Mouse (Mus musculus) fibroblast of lung, adult 2 months (primary cell): Measurements from ENCODE around the gene Sppl2a.
"Not testable (repeated sequence)": the region's sequence is repeated elsewhere in the genome, so short reads cannot be mapped to it uniquely, and the experiment has no call there.

Source experiments
- DNase-seq: peaks from one replicate; pipeline ENCODE4 v3.0.0-alpha.2; 2011; ENCODE audit warnings: low read depth

The Sppl2a gene

DNA sequence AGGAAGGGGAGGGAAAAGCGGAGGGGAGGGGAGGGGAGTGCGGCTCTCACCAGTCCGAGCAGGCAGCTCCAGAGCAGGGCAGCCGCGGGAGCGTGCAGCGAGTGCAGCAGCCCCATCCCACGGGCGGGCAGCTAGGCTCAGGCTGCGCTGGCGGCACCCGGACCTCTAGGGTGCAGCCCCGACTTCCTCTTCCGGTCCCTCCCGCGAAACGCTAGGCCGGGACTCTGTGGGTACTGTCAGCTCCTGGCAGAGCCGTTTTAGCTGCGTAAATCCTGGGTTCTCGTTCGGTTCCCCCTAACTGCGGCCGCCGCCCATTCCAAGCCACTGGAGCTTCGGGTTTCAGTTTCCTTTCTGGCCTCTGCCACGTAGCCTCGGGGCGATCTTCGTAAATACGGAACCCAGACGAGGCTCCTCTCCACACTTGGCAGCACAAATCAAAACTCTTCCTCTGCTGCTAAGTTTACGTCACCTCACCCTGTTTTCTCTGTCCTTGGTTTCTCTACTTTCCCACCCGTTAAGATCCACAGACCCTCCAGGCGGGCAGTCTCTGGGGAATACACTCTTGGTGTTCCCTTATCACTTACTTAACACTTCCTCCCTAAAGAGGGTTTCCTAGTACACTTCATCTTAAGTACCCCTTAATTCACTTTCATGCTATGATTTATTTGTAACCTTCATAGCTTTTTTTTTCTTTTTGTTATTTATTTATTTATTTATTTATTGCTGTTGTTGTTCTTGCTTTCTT lies at the start of gene Sppl2a:
Sppl2a (minus strand) TSS at position 339 of the 745 bp plus-strand sequence.
- peak; percentile 80 for DNase-seq

DNA sequence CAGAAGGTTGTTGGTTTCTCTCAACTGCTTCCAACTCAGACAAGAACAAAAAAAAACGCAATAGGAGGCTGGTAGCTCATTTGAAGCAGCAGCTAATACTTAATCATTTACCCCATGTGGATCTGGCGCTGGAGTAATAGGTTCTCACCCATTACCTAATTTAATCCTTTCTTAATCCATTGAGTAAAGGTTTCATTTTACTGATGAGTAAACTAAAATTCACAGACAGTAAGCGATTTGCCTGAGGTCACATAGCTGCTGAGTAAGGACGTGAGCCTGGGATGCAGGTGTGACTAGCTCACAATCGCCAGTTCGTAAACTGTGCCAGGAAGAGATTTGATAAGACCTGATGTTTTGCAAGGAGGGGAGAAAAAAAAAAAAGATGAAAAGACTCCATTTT lies 44.4 kb upstream of the Sppl2a start:
- no peak for DNase-seq

DNA sequence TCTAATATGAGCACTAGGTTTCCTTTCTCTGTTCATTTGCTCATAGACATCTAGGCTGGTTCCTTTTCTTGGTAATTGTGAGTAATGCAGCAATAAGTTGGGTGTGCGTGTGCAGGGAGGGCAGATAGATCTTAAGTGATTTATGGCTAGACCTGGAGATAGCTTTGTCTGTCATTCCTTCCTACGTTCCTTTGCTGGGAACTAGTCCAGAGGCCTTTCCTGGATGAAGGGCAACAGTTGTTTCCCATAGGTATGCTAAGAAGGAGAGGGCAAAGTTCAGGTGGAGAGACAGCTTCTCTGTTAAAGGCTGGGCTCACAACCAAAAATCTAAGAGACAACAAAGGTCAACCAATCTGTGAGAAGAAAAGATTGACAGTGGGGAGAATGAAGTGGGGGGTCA lies 28.7 kb upstream of the Sppl2a start:
- DNase-seq, result no peak

DNA sequence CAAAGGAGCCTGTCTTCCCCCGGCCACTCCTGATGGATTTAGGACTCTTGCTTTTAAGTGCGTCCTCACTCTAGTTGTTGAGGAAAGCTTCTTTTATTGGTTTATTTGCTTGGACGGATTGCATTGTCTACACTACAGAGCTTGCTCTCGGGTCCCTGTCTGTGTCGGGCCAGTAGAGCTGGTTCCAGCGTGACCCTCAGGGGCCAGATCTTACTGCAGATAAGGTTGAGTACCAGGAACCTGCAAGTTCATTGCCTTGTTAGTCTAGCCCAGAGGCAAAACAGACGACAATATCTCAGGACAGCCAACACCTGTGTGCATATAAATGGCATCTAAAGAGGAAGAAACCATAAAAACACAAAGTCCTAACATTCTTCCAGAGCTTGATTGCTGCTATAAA lies 22.6 kb upstream of the Sppl2a start:
- DNase-seq, result no peak

DNA sequence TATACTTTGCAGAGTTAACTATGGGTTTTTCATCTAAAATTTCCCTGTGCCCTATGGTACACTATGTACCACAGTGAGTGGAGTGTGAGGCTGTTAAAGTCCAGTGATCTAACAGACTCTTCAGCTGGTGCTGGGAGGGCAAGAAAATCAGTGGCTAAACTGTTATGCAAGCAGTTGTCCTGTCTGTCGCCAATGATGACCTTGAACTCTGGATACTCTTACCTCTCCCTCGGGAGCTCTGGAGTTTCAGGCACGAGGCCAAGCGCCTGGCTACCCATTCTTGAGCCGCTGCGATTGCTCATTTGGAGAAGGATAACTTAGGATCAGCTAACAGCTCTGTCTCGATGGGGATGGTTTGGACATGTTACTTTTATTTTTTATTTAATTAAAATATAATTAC lies 18.1 kb upstream of the Sppl2a start:
- no peak for DNase-seq

DNA sequence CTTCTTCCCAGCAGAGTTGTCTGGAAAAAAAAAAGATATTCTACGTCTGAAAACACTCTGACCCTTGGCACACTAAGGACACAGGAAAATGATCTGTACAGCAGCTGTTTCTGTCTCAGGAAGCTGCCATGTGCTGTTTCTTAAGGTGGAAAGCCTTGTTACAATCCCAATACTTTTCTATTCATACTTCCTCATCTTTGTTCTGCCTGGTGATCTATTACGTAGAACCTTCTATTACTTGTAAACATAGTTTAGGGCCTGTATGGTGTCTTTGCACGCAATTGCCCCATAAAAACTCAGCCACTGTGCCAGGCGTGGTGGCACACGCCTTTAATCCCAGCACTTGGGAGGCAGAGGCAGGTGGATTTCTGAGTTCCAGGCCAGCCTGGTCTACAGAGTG lies 17.4 kb upstream of the Sppl2a start:
- no peak for DNase-seq

DNA sequence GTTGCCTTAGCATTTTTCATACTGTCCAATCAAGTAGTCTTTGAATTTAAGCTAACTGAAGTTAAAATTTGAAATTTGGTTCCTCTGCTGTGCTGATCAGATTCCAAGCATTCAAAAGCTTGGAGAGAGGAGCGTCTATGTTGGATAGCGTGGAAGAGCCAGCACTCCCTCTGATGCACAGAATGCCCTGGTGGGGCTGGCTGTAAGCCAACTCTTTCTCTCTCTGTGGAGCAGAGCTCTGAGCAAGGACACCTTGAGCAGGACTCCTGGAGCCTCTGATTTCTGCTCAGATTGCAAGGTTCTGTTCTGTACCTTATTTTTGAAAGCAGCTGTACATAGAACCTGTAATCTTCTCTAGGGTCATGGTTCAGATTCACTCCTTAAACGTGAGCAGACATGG lies 16.8 kb upstream of the Sppl2a start:
- no peak for DNase-seq

DNA sequence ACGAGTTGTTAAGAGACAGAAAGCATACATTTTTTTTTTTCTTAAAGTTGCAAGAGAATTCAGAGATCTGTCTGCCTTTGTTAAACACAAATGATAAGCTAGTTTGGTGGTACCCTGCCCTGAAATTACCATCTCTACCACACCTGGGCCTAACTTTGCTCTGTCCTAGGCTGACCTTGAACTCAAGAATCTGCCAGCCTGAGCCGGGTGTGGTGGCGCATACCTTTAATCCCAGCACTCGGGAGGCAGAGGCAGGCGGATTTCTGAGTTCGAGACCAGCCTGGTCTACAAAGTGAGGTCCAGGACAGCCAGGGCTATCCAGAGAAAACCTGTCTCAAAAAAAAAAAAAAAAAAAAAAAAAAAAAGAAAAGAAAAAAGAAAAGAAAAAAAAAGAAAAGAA lies 16.3 kb upstream of the Sppl2a start:
- DNase-seq, result not testable (repeated sequence)

DNA sequence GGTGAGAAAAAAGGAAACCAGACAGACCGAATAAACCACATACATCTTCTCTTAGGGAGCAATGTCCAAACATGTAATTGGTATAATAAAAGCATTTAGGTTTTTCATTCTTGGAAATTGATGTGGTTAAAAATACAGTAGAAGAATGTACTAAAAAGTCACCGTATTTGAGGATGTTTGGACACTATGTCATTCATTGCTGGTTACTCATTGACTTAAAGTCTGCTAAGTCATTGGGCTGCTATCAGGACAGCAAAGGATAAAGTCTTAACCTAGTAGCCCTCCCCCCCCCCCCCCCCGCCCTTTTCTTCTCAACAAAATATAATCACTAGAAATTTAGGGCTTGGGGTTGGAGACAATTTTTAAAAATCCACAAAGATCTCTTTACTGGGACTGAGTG lies 15.2 kb upstream of the Sppl2a start:
- DNase-seq, result no peak

DNA sequence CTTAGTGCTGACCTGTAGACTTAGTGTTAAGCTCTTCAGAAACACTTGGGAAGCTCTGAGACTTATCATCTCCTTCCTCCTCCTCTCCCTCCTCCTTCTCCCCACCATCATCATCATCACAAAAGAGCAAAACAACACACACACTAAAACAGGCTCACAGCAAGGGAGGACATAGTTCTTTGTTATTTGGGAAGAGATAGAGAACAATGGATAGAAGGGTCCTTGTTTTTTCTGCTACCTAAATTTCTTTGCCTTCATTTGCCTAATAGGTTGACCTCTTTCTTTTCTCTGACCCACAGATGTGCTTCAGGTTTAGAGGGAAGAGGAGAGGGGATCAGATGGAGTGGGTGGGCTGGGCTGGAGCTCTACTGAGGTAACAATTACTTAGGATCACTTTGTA lies 14.6 kb upstream of the Sppl2a start:
- DNase-seq, result no peak

DNA sequence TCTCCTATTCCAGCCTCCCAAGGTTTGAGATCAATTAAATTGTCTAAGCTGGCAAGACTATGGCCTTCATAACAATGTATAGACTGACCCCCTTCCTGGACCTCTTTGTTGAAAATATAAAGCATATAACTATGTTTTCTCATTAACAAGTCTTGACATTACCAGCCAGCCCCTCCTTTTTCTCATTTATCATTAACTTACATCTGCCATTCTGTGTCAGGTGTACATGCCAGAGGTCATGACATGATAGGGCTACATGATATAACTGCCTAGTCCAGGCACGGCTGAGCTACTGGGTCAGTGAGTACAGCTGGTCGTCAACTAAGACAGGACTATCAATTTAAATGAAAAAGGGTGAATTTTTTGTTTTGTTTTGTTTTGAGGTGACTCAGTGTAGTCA lies 10.2 kb upstream of the Sppl2a start:
- DNase-seq, result no peak

DNA sequence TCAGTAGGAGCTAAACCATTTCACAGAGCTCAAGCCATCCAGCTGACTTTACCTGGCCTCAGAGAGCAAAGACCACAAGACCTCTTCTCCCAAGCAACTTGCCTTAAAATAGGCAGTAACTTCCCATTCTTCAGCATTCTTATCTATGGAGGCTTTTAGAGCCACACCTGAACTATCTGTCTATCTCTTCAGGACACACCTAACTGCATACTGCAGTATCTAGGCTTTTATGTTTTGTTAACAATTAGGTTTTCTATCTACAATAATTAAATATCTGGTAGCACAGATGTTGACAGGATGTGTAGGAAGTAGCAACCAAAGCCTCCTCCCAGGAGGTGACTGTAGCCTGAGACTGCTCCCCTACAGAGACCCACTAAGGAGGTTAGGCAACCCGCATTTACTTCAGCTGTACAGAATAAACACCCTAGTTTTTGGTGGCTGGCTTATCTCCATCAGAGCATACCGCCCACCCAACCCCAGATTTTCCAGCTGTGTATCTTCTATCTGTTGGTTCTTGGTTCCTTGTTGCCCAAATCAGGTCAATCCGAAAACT lies 7.4 kb upstream of the Sppl2a start:
- DNase-seq, result no peak

DNA sequence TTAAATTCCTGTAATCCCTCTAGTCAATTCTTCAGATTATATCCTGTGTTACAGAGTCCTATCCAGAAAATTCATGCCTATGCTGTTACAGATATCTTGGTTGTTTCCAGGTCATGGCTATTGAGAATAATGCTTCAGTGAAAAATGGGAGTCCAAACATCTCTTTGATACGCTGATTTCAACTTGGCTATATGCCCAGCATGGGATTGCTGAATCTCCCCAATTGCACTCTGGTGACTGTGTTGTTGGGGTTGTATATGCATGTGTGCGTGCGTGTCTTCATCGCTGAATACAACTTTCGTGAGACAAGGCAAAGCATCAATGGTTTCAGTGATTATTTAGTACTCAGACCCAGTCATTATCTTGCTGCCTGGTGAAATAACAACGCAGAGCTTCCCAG lies 5.0 kb upstream of the Sppl2a start:
- no peak for DNase-seq

DNA sequence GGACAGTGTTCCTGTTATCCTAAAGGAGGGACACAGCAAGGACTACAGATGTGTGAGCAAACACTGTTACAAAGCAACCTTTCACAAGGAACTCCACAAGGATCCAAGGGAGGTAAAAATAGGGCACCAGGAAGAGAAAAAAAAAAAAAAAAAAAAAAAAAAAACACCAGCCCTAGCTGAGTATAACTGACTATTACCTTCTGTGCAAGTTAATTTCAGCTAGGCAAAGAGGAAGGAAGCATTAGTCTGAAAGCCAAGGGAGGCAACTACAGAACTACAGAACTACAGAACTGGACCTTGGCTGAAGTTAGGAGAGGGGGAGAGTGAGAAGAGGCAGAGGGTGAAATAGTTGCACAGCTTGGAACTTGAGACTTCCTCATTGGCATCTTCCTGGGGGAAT lies 886 bp upstream of the Sppl2a start:
- DNase-seq, result no peak

DNA sequence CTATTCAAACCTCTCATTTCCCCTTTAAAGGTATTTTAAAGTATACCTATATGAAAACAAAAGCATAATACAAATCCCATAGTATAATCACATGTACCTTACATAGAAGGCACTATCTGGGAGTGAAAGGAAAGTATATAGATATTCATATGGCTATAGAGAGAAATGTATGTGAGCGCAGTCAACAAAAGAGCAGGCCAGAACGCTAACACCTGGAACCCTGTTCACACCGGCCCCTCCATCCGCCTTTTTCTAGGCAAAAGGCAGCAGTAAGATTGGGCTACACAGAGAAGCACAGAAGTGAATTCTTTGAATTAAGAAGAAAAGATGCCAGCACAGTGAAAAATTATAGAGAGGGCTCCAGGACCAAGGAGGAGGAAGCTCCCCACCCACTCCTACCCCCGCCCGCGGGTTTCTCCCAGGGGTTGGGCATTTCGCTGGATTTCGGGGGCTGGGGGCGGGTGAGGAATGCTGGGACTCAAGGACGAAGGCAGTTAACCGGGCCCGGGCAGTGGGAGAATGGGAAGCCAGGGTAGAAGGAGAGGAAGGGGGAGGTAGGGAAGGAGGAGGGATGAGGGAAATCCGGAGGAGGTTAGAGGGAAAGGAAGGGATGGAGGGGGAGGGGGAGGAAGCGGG lies 656 bp downstream of the Sppl2a start:
- DNase-seq, result no peak

DNA sequence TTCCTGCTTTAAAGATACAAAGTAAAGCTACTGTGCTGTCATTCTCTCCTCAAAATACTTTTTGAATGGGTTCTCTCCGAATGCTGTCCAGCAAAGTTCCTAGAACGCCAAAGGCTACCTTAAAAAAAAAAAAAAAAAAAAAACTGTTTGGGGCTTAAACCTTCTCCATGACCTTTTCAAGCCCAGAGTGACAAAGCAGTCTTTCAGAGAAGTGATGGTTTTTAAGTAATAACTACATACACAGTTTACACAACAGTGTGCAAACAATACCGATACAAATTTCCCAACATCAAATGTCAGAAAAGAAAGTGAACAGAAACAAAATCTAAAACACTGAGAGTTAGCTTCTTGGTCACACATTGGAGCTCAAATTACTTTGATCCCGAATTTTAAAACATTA lies 1.3 kb downstream of the Sppl2a start:
- no peak for DNase-seq

DNA sequence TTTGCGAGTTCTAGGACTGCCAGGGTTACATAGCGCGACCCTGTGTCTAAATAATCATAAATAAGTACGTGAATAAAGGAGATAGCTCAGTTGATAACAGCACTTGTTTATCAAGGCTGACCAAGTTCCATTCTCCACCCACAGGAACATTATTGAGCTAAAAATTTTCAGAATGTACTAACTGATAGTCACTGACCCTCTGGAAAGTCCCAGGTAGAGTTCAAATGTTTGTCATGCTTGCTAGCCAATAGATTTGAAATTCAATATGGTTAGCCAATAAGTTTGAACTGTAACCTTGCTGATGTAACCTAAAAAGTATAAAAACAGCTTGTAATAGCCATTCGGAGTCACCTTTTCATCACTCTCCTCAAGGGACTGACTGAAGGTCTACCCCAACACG lies 4.4 kb downstream of the Sppl2a start:
- DNase-seq, result no peak

DNA sequence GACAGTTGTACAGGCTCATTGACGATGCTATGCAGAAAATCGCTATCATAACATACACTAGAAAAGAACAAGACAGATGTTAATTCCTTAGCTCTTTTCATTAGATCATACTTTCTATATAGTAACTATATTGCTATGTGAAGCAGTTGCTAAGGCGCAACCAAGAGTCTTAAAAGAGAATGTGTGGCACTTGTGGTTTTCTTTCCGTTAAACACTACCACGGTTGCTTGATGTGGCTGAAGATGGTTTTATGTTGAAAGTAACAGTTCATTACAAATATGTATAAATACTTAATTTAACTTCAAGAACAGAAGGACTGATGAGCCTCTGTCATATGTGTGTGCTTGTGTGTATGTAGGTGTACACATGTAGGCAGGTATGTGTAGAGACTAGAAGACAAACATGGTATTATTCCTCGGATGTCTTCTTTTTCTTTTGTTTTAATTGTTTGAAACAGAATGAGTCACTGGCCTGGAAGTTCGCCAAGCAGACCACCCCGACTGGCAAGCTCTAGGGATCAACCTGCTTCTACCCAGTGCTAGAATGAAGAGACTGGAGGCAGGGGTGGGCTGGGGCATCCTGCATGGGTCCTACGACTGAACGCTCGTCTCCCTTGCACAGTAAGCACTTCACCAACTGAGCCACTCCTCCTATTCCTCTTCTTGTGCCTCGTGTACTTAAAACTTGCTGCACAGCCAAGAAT lies 12.5 kb downstream of the Sppl2a start:
- no peak for DNase-seq

DNA sequence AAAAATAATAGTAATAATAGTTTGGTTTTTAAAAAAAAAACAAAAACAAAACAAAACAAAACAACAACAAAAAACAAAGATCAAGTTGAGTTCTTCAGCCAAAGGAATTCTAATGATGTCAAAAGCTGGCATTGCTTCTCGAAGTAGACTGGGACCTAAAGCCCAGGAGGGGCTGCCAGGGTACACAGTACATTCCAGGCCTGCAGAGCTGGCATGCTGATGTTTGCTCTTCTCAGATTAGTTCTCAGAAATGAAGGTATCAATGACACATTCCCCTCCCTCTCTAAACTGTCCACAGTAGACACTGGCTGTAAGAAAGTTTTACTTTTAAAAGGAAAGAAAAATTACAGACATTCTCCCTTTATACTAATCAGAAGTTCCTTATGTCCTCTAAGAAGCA lies 16.8 kb downstream of the Sppl2a start:
- no peak for DNase-seq

DNA sequence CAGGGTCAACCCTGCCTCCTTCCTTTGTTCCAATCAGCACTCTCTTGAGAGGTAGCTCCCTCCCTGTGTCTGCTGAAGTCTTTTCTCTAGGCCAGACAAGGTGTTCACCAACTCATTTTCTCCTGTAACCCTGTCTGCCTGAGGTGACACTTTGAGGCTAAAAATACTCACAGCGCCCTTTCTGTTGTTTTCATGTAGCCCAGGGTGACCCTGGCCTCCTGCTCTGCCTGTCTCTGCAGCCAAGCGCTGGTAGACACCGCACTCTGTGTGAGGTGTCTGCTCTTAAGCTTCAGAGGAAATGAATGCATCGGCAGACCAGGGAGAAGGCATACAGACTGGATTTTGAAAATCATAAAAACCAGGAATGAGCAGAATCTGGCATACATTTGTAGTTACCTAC lies 18.9 kb downstream of the Sppl2a start:
- DNase-seq, result no peak

DNA sequence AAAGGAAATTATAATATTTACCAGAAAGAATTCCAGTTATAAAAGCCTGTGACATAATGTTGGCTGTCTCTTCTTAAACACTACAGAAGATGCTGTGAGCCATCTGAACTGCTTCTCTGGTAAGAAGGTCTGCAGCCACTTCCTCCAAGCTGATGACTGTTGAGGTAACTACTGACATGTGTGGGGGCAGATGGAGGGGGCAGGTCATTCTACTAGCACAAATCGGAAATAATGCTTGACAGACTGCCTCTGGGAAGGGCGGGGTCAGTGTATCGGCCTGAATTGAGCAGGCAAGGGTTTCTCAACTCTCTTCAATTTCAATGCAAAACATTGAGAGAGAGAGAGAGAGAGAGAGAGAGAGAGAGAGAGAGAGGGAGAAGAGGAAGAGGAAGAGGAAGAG lies 28.9 kb downstream of the Sppl2a start:
- DNase-seq, result no peak

DNA sequence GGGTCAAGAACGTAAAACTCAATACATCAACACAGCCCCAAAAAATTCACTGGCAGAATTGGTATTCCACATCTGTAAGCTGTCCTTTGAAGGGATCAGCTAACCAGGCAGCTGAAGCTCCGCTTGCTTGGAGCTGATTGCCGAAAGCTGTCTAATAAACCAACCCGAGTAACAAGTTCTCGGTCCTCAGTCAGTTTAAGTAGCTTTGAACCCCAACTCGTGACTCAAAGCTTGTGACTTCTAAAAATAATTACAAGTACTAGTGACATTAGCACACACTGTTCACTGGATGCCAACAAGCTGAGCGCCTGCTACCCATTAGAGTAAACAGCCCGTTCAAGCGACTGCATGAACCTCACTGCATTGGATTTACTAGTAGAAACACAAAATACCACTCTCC lies 35.5 kb downstream of the Sppl2a start:
- no peak for DNase-seq

DNA sequence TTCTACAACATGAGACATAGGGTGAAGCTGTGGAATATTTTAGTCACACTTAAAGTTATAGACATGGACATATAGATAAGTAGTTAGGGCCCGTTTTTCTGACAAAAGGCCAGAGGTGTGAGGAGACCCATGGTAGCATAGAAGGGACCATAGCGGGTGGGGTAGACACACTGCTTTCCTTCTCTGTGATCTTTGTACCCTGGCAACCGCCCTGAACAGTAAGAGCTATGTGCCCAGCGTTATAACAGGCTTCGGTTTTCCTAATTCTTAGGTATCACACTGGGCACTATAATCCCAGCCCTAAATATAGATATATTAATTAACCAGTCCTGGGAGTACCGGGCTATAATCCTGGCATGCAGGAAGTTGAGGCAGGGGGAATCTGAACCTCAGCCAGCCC lies 36.1 kb downstream of the Sppl2a start:
- DNase-seq, result no peak
